Mouse (Mus musculus): Measurements from ENCODE around the gene Zfp27. TPM values are rescaled to one million over a fixed set of nuclear protein-coding genes. Genes with fewer than 3 reads are reported as not detected.
A peak's percentile ranks its signal among the peaks of the same experiment; 100 is the strongest.

Gene Zfp27
- total RNA-seq (2014; rRNA removed) = 19.5 and 20.3 TPM in 2 replicates
- 8.0 and 9.4 TPM in 2 replicates for polyA plus RNA-seq (2015; fragmentation: Nextera tagmentation; extraction: Ambion mirVana)

DNA sequence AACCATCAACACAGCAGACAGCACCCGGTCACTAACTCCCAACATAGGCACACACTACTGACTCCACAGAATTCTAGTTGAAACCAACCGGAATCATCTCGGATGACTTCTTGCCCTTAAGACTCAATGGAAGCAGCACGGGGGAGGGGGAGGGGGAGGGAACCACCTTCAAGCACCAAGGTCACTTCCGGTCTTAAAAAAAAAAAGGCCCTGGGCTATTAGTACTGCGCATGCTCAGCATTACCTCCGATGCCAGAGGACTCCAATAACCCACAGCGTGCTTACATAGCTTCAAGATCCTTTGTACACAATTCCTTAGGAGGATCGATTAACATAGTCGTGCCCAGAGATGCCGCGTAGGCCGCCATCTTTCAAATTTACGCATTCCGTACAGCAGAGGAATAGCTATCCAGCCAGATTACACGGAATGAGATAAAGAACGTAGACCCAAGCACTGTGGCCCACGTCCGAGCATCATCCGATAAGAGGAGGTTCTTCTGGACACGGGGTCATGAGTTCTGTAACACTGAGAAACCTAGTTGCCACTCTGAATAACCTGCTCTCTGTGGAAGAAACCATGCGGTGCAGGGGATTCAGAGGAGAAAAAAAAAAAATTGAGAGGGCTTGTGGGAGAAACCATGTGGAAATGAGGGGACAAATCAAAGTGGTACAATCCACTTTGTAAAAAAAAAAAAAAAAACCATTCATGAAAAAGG lies at the start of gene Zfp27:
TSS of gene Zfp27 (minus strand) at position 607 of the 716 bp plus-strand sequence.
- peaks cover 6% of the 10 kb centered on the region; the same call in 1 of the 2 replicates for H3K4me1 ChIP-seq (ENCODE audit: insufficient read depth)
- peaks cover 4% of the 10 kb centered on the region; the same call in 1 of the 2 replicates for H3K36me3 ChIP-seq (ENCODE audit: insufficient read depth)
- peak within 1 kb of the TSS; percentile 43 for H3K4me3 ChIP-seq (ENCODE audit: low read depth, low read length)
- DNase-seq (peak; percentile 95), ATAC-seq (peak; percentile 91)
- H3K9ac ChIP-seq = peak within 1 kb of the TSS; percentile 59
- under 1% methylated on average over 22 of the region's 22 CpGs for WGBS
- TF ChIP-seq CTCF (IDR thresholded peaks at IDR 0.05; ENCODE audit: low read depth) = 0 out of 2 replicates have a peak, but pooled peaks have one; percentile 2
- H3K27ac ChIP-seq (ENCODE audit: low read depth, low read length) = peak within 1 kb of the TSS; percentile 94
- H3K9me3 ChIP-seq (ENCODE audit: low read length) = no peaks in the 10 kb centered on the region
- H3K27me3 ChIP-seq (ENCODE audit: insufficient read depth, low read length) = no peaks in the 10 kb centered on the region
- H3K4me2 ChIP-seq (ENCODE audit: low read depth) = peak within 1 kb of the TSS; percentile 63

DNA sequence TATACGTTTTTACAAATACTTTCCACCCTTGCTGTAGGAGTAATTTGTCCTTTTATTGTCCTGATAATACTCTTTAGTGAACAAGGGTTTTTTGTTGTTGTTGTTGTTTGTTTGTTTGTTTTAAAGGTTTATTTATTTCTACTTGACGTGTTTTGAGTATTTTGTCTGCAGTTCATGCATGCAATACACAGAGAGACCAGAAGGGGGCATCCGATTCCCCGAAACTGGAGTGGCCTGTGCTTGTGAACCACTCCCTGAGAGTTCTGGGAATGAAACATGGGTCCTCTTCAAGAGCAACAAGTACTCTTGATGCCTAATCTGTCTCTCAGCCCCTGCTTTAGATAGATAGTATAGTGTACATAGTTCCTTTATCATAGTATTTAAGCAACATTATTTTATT lies 48.4 kb upstream of the Zfp27 start:
- H3K4me3 ChIP-seq (ENCODE audit: low read depth, low read length) = peak overlapping the region; percentile 64; the same call in 1 of the 2 replicates
- peak overlapping the region; percentile 57; the same call in 1 of the 2 replicates for H3K4me2 ChIP-seq (ENCODE audit: low read depth)
- no peak for ATAC-seq

DNA sequence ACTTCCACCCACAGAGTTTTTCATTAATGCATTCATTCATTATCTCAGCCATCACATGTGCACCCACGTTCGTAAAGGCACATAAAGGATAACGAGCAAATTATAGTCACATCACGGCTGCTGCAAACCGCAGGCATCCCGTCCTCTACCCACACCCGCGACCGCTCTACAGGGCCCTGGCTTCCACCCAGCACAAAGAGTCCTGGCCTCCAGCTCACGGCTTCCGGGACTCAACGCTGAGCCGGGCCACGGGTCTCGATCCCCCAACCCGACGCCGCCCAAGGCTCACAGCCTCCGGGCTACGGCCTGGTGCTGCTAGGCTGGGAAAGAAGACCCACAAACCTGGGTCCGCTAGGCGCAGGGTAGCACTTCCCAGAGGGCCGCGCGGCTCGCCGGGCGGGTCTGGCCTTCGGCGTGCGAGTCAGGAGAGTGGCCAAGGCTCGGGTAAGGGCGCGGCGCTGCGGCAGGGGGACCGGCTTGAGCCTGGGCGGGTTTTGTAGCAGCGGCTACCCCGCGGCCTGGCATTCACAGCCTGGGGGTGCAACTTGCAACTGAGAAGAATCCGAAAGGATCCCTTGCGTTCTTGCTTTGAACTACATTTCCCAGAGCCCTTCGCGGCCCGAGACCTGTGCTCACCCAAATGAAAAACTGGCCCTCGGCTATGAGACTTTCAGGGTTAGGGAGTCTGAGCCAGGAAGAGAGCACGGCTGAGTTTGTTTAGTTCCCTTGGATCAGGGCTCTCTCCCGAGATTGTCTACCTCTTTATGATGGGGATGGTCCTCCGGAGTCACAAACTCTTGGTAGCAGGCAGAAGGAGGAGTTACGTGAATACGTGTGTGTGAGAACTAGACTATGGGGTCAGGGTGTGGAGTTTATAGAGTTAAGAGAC lies 47.4 kb upstream of the Zfp27 start, which contains the start of gene Zfp74:
TSS of gene Zfp74 (minus strand) at position 577 of the 889 bp plus-strand sequence.
- peak within 1 kb of the TSS; percentile 57 for H3K4me2 ChIP-seq (ENCODE audit: low read depth)
- peak; percentile 87 for ATAC-seq
- H3K4me3 ChIP-seq (ENCODE audit: low read depth, low read length) = peak within 1 kb of the TSS; percentile 64
- peak within 1 kb of the TSS; percentile 89 for H3K9ac ChIP-seq
- H3K9me3 ChIP-seq (ENCODE audit: low read length) = no peaks in the 10 kb centered on the region
- TF ChIP-seq CTCF (IDR thresholded peaks at IDR 0.05; ENCODE audit: low read depth) = peak; percentile 36
- no peaks in the 10 kb centered on the region; the same call in 1 of the 2 replicates for H3K36me3 ChIP-seq (ENCODE audit: insufficient read depth)
- H3K4me1 ChIP-seq (ENCODE audit: insufficient read depth) = peaks cover 6% of the 10 kb centered on the region
- peak; percentile 85 for DNase-seq
- H3K27me3 ChIP-seq (ENCODE audit: insufficient read depth, low read length) = no peaks in the 10 kb centered on the region
- 3% methylated on average over 52 of the region's 52 CpGs for WGBS
- peak within 1 kb of the TSS; percentile 94 for H3K27ac ChIP-seq (ENCODE audit: low read depth, low read length)

More for the DNA sequence above, 48.4 kb upstream of the Zfp27 start:
- no peak overlapping the region for H3K27ac ChIP-seq (ENCODE audit: low read depth, low read length)
- H3K36me3 ChIP-seq (ENCODE audit: insufficient read depth) = no peaks in the 10 kb centered on the region
- DNase-seq = peak; percentile 43
- TF ChIP-seq CTCF (IDR thresholded peaks at IDR 0.05; ENCODE audit: low read depth) = peak; percentile 64
- 18% methylated on average over 4 of the region's 4 CpGs for WGBS
- no peaks in the 10 kb centered on the region for H3K9me3 ChIP-seq (ENCODE audit: low read length)
- no peak overlapping the region for H3K9ac ChIP-seq
- no peaks in the 10 kb centered on the region for H3K27me3 ChIP-seq (ENCODE audit: insufficient read depth, low read length)
- peaks cover 6% of the 10 kb centered on the region for H3K4me1 ChIP-seq (ENCODE audit: insufficient read depth)

DNA sequence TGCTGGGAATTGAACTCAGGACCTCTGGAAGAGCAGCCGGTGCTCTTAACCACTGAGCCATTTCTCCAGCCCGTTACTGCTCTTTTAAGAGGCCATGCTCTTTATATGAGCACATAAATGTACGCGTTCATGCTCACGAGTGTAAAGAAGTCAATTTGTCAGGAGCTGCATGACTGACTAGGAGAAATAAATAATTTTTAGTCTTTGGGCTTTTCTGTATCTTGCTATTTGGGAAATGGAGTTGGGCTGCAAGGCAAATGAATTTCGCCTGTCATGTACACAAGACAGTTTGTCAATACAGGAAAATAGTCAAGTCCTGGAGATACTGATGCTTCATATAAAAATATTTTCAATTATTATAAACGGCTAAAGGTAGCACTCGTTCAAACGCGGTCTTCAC lies 46.7 kb upstream of the Zfp27 start:
- WGBS = 33% methylated on average over 10 of the region's 10 CpGs
- peak overlapping the region; percentile 57 for H3K4me2 ChIP-seq (ENCODE audit: low read depth)
- ATAC-seq (peak; percentile 12; the same call in 1 of the 2 replicates), DNase-seq (peak; percentile 50)
- H3K4me1 ChIP-seq (ENCODE audit: insufficient read depth) = peaks cover 6% of the 10 kb centered on the region
- peak overlapping the region; percentile 94 for H3K27ac ChIP-seq (ENCODE audit: low read depth, low read length)
- H3K36me3 ChIP-seq (ENCODE audit: insufficient read depth) = no peaks in the 10 kb centered on the region; the same call in 1 of the 2 replicates
- H3K4me3 ChIP-seq (ENCODE audit: low read depth, low read length) = peak overlapping the region; percentile 64
- no peak for TF ChIP-seq CTCF (IDR thresholded peaks at IDR 0.05; ENCODE audit: low read depth)
- H3K9ac ChIP-seq = peak overlapping the region; percentile 89
- H3K27me3 ChIP-seq (ENCODE audit: insufficient read depth, low read length) = no peaks in the 10 kb centered on the region
- H3K9me3 ChIP-seq (ENCODE audit: low read length) = no peaks in the 10 kb centered on the region

DNA sequence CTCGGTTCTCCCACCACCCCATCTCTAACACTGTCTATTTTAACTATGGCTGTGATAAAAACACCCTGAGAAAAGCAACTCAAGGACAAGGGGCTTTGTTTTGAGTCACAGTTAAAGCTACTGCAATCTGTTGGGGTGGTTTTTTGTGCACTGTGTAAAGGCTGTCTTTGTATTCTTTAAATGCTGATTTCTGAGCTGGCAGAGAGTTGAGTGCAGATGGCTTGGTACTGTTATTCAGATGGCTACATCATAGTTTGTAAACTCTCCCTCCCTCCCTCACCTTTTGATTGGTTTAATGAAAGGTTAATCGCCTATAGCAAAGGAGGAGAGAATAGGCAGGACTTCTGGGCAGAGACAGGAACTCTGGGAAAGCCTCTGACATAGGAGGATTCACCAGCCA lies 37.8 kb upstream of the Zfp27 start:
- no peaks in the 10 kb centered on the region for H3K9me3 ChIP-seq (ENCODE audit: low read length)
- no peak overlapping the region for H3K4me2 ChIP-seq (ENCODE audit: low read depth)
- peak; percentile 77 for ATAC-seq
- H3K36me3 ChIP-seq (ENCODE audit: insufficient read depth) = peaks cover 34% of the 10 kb centered on the region
- no peak for TF ChIP-seq CTCF (IDR thresholded peaks at IDR 0.05; ENCODE audit: low read depth)
- 0 out of 2 replicates have a peak overlapping the region, but pooled peaks have one; percentile 15 for H3K27ac ChIP-seq (ENCODE audit: low read depth, low read length)
- WGBS = 47% methylated on average over 2 of the region's 2 CpGs
- H3K27me3 ChIP-seq (ENCODE audit: insufficient read depth, low read length) = no peaks in the 10 kb centered on the region
- no peak overlapping the region for H3K9ac ChIP-seq
- H3K4me3 ChIP-seq (ENCODE audit: low read depth, low read length) = no peak overlapping the region
- H3K4me1 ChIP-seq (ENCODE audit: insufficient read depth) = no peaks in the 10 kb centered on the region
- DNase-seq = peak; percentile 36

DNA sequence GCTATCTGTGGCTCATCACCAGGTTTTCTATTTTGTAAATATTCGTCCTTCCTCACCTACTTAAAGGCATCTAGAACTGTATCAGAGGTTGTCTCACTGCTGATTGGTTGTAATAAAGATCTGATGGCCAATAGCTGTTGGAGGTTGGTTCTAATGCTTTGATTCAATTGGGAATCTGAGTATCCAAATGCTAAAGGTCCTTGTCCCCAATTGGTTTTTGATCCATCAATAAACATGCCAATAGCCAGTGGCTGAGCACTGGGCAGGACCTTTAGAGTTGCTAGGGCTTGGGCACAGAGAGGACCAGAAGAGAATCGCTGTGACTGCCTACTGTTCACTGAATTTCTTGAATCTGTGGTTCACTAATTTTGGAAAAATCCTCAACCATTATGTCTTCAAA lies 37.3 kb upstream of the Zfp27 start:
- H3K4me3 ChIP-seq (ENCODE audit: low read depth, low read length) = no peak overlapping the region
- H3K36me3 ChIP-seq (ENCODE audit: insufficient read depth) = peaks cover 34% of the 10 kb centered on the region
- H3K9me3 ChIP-seq (ENCODE audit: low read length) = no peaks in the 10 kb centered on the region
- no peaks in the 10 kb centered on the region for H3K27me3 ChIP-seq (ENCODE audit: insufficient read depth, low read length)
- no peaks in the 10 kb centered on the region for H3K4me1 ChIP-seq (ENCODE audit: insufficient read depth)
- 73% methylated on average over 2 of the region's 2 CpGs for WGBS
- H3K27ac ChIP-seq (ENCODE audit: low read depth, low read length) = no peak overlapping the region
- ATAC-seq = no peak
- DNase-seq = no peak
- no peak for TF ChIP-seq CTCF (IDR thresholded peaks at IDR 0.05; ENCODE audit: low read depth)
- H3K4me2 ChIP-seq (ENCODE audit: low read depth) = no peak overlapping the region
- H3K9ac ChIP-seq = no peak overlapping the region
